Mouse (Mus musculus): ENCODE data around the gene Prcc.
"Not testable (repeated sequence)": the region's sequence is repeated elsewhere in the genome, so short reads cannot be mapped to it uniquely, and the experiment has no call there.

Prcc gene

DNA sequence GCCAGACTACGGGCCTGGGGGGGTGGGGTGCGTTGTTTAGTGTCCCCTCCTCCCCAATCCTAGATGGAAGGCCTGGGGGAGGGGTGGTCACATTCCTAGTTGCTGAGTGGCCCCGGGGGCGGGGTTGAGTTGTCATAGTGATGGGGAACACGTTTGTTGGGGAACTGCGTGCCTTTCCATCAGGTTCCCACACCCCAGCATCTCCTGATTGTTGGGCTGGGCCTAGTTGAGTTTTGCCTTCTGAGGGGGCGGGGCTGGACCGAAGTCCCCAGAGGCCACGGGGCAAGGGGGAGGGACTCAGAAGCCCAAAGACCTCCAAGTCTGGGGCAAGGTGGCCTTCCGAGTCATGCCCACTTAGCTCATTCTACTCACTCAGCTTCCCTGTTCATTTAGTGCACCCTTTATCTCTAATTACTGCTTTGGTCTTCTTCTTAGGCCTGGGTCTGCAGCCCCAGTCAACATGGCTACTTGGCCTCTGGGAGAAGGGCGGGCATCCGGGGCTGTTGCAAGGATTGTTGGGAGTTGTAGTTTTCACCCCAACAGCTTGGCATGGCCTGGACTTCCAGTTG lies 25.2 kb upstream of the Prcc start:
- Histone ChIP-seq H3K27me3 (ENCODE audit: control insufficient read depth, insufficient read depth, low read length, poor library complexity, severe bottlenecking) (no peaks in the 10 kb centered on the region), H3K36me3 (ENCODE audit: control insufficient read depth, insufficient read depth, low read length, poor library complexity, severe bottlenecking) (peaks cover 17% of the 10 kb centered on the region)
- DNase-seq (ENCODE audit: low read depth, low spot score), result peak; percentile 50

DNA sequence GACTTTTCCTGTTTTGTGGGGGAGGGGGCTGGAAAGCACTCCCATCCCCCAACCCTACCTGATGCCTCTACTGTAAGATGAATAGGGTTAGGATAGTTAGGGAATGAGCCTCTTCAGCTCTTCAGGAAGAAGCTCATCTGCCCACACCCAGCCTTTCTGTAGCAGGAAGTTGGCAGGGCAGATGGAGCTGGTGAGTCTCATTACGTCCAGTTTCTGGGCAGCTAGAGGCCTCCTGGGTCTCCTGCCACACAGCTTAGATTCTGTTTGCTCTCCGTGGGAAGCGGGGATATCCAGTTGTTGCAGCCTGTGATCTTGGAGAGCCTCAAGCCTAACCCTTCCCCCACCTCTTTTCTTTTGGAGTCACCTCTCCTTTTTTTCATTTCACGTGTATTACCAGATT lies 24.5 kb upstream of the Prcc start:
- no peaks in the 10 kb centered on the region for H3K27me3 ChIP-seq (ENCODE audit: control insufficient read depth, insufficient read depth, low read length, poor library complexity, severe bottlenecking)
- peaks cover 13% of the 10 kb centered on the region for H3K36me3 ChIP-seq (ENCODE audit: control insufficient read depth, insufficient read depth, low read length, poor library complexity, severe bottlenecking)
- no peak for DNase-seq (ENCODE audit: low read depth, low spot score)

DNA sequence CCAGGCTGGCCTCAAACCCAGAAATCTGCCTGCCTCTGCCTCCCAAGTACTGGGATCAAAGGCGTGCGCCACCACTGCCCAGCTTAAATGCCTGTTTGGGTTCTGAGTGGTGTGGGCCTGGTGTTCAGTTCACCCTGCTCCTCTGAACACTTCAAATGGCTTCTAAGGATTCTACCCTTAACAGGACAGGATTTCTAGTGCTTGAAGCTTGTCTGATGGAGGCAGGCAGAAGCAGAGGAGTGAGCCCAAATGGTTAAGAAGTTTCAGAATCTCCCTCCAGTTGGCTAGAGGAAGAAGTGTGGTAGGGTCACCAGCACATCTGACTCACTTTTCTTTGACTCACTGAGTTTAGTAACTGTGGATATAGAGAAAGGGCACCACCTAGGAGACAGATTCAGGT lies 24.0 kb upstream of the Prcc start:
- peaks cover 11% of the 10 kb centered on the region for H3K36me3 ChIP-seq (ENCODE audit: control insufficient read depth, insufficient read depth, low read length, poor library complexity, severe bottlenecking)
- H3K27me3 ChIP-seq (ENCODE audit: control insufficient read depth, insufficient read depth, low read length, poor library complexity, severe bottlenecking), result no peaks in the 10 kb centered on the region
- no peak for DNase-seq (ENCODE audit: low read depth, low spot score)

GRCm38 (mm10) chr3:87907906-87908305 lies 22.5 kb upstream of the Prcc start:
- Histone ChIP-seq H3K27me3 (ENCODE audit: control insufficient read depth, insufficient read depth, low read length, poor library complexity, severe bottlenecking) (no peaks in the 10 kb centered on the region), H3K36me3 (ENCODE audit: control insufficient read depth, insufficient read depth, low read length, poor library complexity, severe bottlenecking) (no peaks in the 10 kb centered on the region)
- DNase-seq (ENCODE audit: low read depth, low spot score), result no peak

DNA sequence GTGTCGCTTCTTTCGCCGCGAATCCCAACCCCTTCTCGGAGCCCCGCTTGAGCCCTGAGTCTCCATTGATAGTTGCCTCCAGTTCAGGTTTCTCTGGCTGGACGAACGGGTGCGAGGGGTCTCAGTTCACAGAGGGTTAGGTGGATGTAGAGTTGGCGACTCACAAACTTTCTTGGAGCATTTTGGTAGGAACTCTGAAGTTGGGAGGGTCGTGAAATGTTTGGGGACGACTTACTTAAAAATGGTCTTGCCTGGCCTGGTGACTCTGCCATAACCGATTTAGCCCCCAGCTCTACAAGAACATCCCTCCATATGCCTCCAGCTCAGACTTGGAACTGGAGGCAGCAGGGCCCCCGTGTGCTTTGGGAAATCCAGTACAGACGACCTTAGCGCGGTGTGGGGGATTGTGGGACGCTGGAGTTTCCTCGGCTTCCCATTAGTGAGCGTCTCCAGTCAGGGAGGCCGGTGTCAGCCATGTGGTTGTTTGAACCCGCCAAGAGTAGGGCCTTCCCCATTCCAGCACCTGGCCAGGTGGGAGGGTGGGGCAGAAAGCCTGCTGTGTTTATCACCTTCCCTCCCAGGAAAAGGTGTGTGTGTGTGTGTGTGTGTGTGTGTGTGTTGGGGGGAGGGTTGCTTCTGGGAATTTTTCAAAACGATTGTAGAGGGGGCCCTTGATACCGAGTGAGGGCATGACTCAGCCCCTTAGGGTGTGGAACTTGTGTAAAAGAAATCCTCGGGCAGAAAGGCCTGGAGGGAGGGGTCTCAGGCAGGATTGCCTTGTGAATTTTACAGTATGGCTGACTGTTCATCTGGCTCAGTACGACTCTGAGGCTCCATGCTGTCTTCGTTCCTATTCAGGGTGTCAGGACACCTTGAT lies 21.8 kb upstream of the Prcc start:
- Histone ChIP-seq H3K36me3 (ENCODE audit: control insufficient read depth, insufficient read depth, low read length, poor library complexity, severe bottlenecking) (no peaks in the 10 kb centered on the region), H3K27me3 (ENCODE audit: control insufficient read depth, insufficient read depth, low read length, poor library complexity, severe bottlenecking) (no peaks in the 10 kb centered on the region)
- DNase-seq (ENCODE audit: low read depth, low spot score), result peak; percentile 23

DNA sequence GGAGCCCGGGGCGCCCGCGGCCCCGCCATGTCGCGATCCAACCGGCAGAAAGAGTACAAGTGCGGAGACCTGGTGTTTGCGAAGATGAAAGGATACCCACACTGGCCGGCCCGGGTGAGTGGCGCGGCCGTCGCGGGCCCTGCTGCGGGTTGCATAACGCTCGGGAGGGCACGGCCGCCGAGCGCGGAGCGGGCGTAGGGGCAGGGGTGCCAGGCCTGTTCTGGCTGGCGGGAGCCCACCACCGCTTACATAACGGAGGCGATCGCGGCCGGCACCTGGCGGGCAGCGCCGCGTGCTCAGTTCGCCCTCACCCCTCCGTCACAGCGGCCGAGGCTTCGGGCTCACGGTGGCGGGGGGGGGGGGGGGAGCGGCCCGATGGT lies 21.2 kb upstream of the Prcc start:
- H3K36me3 ChIP-seq (ENCODE audit: control insufficient read depth, insufficient read depth, low read length, poor library complexity, severe bottlenecking), result no peaks in the 10 kb centered on the region
- DNase-seq (ENCODE audit: low read depth, low spot score), result peak; percentile 41
- H3K27me3 ChIP-seq (ENCODE audit: control insufficient read depth, insufficient read depth, low read length, poor library complexity, severe bottlenecking), result no peaks in the 10 kb centered on the region

GRCm38 (mm10) chr3:87905880-87906485 lies 20.6 kb upstream of the Prcc start, which contains the start of gene Hdgf:
TSS of gene Hdgf (plus strand) at chr3:87906321.
- peak; percentile 95 for DNase-seq (ENCODE audit: low read depth, low spot score)
- Histone ChIP-seq H3K36me3 (ENCODE audit: control insufficient read depth, insufficient read depth, low read length, poor library complexity, severe bottlenecking) (no peaks in the 10 kb centered on the region), H3K27me3 (ENCODE audit: control insufficient read depth, insufficient read depth, low read length, poor library complexity, severe bottlenecking) (no peaks in the 10 kb centered on the region)

- no peak for DNase-seq (ENCODE audit: low read depth, low spot score)
- Histone ChIP-seq H3K36me3 (ENCODE audit: control insufficient read depth, insufficient read depth, low read length, poor library complexity, severe bottlenecking) (no peaks in the 10 kb centered on the region), H3K27me3 (ENCODE audit: control insufficient read depth, insufficient read depth, low read length, poor library complexity, severe bottlenecking) (no peaks in the 10 kb centered on the region)
Measured at GRCm38 (mm10) chr3:87903821-87904220, 18.4 kb upstream of the Prcc start.

DNA sequence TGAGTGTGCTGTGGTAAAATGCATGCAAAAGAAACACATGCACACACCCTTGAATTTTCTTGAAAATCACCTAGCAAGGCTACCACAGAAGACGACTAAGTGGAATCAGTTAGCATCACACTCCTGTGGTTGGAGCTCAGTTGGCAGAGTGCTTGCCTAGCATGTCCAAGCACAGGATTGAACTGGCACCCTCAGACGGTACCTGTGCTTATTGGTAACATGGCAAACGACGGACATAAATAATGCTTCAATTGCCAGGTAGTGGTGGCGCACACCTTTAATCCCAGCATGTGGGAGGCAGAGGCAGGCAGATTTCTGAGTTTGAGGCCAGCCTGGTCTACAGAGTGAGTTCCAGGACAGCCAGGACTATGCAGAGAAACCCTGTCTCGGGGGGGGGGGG lies 16.6 kb upstream of the Prcc start:
- not testable (repeated sequence) for H3K36me3 ChIP-seq (ENCODE audit: control insufficient read depth, insufficient read depth, low read length, poor library complexity, severe bottlenecking); H3K27me3 ChIP-seq (ENCODE audit: control insufficient read depth, insufficient read depth, low read length, poor library complexity, severe bottlenecking); DNase-seq (ENCODE audit: low read depth, low spot score)

DNA sequence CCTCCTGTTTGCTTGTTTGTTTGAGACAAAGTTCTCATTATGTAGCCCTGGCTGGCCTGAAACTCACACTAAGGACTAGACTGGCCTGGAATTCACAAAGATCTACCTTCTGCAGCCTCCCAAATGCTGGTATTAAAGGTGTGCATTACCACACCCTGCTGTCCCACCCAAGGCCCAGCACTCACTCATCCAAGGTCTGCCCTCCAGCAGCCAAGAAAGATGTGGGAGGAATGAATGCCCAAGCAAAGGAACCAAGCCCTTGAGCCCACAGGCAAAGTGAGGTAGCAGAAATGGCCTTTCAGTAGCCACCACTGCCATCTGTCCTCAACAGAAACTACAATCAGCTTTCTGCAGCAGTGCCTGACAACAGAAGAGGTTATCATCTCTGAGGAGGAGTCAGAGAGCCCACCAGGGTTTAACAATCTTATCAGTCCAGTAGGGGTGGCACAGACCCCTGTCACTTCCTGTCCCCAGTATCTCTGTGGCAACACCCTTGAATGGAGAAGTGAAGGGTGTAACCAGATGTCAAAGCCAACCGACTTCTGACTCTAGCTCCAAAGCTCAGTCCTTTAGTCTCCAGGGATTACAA lies 15.7 kb upstream of the Prcc start:
- DNase-seq (ENCODE audit: low read depth, low spot score), result peak; percentile 23
- Histone ChIP-seq H3K27me3 (ENCODE audit: control insufficient read depth, insufficient read depth, low read length, poor library complexity, severe bottlenecking) (no peaks in the 10 kb centered on the region), H3K36me3 (ENCODE audit: control insufficient read depth, insufficient read depth, low read length, poor library complexity, severe bottlenecking) (no peaks in the 10 kb centered on the region)

DNA sequence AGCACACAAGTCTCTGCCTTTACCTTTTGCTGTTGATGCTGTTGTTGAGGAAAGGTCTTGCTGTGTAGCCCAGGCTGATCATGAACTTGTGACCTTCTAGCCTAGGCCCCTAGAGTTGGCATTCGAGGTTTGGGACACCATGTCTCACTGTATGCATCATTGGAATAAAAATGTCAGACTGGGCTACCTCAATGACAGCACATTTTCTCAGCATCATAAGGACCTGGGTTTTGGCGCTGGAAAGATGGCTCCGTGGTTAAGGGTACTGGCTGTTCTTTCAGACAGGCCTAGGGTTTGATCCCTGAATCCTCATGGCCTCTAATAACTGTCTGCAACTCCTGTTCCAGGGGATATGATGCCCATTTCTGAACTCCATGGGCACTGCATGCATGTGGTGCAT lies 14.4 kb upstream of the Prcc start:
- Histone ChIP-seq H3K27me3 (ENCODE audit: control insufficient read depth, insufficient read depth, low read length, poor library complexity, severe bottlenecking) (no peaks in the 10 kb centered on the region), H3K36me3 (ENCODE audit: control insufficient read depth, insufficient read depth, low read length, poor library complexity, severe bottlenecking) (no peaks in the 10 kb centered on the region)
- DNase-seq (ENCODE audit: low read depth, low spot score), result no peak

GRCm38 (mm10) chr3:87899266-87899665 lies 13.9 kb upstream of the Prcc start:
- Histone ChIP-seq H3K27me3 (ENCODE audit: control insufficient read depth, insufficient read depth, low read length, poor library complexity, severe bottlenecking) (no peaks in the 10 kb centered on the region), H3K36me3 (ENCODE audit: control insufficient read depth, insufficient read depth, low read length, poor library complexity, severe bottlenecking) (no peaks in the 10 kb centered on the region)
- no peak for DNase-seq (ENCODE audit: low read depth, low spot score)

- Histone ChIP-seq H3K27me3 (ENCODE audit: control insufficient read depth, insufficient read depth, low read length, poor library complexity, severe bottlenecking) (no peaks in the 10 kb centered on the region), H3K36me3 (ENCODE audit: control insufficient read depth, insufficient read depth, low read length, poor library complexity, severe bottlenecking) (no peaks in the 10 kb centered on the region)
- no peak for DNase-seq (ENCODE audit: low read depth, low spot score)
Measured at GRCm38 (mm10) chr3:87893367-87893905, 8.0 kb upstream of the Prcc start.

- DNase-seq (ENCODE audit: low read depth, low spot score), result no peak
- H3K27me3 ChIP-seq (ENCODE audit: control insufficient read depth, insufficient read depth, low read length, poor library complexity, severe bottlenecking), result no peaks in the 10 kb centered on the region
- H3K36me3 ChIP-seq (ENCODE audit: control insufficient read depth, insufficient read depth, low read length, poor library complexity, severe bottlenecking), result no peaks in the 10 kb centered on the region
Measured at GRCm38 (mm10) chr3:87891481-87891880, 6.1 kb upstream of the Prcc start.

DNA sequence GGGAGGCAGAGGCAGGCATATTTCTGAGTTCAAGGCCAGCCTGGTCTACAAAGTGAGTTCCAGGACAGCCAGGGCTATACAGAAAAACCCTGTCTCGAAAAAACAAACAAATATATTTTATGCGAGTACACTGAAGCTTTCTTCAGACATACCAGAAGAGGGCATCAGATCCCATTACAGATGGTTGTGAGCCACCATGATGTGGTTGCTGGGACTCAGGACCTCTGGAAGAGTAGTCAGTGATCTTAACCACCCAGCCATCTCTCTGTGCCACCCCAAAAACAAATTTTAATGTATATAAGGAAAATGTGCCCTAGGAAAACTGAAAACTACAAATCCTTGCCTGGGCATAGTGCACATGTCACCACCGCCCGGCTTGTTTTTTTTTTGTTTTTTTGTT lies 2.0 kb upstream of the Prcc start:
- not testable (repeated sequence) for H3K36me3 ChIP-seq (ENCODE audit: control insufficient read depth, insufficient read depth, low read length, poor library complexity, severe bottlenecking); DNase-seq (ENCODE audit: low read depth, low spot score)

More for the DNA sequence above, 2.0 kb upstream of the Prcc start:
- H3K27me3 ChIP-seq (ENCODE audit: control insufficient read depth, insufficient read depth, low read length, poor library complexity, severe bottlenecking), result not testable (repeated sequence)

All from splenic B cell, adult 2 months (primary cell).